Mouse (Mus musculus) neutrophil, adult 5-6 weeks (primary cell): Measurements from ENCODE around the gene Hsp90ab1. TPM values are rescaled to one million over a fixed set of nuclear protein-coding genes. Genes with fewer than 3 reads are reported as not detected.

Source experiments
- ATAC-seq: fragments of 151-379, 151-347 bp; 2 replicates; pipeline ENCODE4 v1.8.0; 2017; ENCODE audit warnings: mild to moderate bottlenecking, moderate TSS enrichment; ENCODE audit not compliant: insufficient number of reproducible peaks, poor library complexity, low FRiP score, severe bottlenecking; ENCODE audit errors: extremely low read depth
- total RNA-seq: library from RNA; stranded (forward); fragments of 200-1000 nt; gene quantifications from 2 replicates; pipeline ENCODE4 v1.2.3, GENCODE M21; 2017

Gene Hsp90ab1
- total RNA-seq, 1 experiment from 2014 or later = 559 TPM

DNA sequence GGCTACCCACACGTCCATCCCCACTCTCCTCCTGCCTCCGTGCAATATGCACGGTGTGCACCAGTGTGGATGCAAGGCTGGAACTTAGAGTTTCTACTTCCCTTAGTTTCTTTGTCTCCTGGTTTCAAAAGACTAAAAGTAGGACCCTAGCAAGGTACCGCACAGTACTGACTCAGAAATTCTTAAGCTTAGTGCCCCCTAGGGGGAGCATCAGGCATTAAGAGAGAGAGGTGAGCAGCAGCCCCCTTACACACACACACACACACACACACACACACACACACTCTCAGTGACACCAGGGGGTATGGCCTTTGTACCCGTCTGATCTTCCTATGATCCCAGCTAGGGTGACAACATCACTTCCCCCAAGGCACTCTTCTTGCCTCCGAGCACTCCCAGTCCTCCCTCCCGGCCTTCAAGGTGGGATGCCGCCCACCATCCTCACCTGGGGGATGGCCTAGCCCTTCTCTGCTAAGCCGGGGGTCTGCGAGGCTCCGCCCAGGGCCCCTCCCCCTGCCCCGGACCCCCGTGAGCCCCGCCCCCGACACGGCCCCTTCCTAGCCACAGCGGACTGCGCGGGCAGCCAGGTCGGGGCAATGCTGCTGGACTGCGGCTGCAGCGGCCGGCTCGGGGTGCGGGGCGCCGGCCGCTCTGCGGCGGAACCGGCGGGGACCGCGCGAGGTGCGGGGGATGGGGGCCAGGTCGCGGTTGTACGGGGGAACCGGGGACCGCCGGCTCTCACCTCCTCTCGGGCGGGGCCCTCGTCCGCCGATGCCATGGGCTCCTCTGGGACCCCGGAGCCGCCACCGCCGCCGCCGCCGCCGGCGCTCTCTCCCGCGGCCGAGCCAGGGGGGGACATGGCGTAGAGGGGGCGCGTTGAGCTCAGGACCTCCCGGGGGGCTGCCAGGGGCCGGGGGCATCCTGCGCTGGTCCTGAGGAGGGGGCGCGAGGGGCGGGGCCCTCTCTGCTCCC is 24.2 kb downstream of the Hsp90ab1 start:
- no peak for ATAC-seq

DNA sequence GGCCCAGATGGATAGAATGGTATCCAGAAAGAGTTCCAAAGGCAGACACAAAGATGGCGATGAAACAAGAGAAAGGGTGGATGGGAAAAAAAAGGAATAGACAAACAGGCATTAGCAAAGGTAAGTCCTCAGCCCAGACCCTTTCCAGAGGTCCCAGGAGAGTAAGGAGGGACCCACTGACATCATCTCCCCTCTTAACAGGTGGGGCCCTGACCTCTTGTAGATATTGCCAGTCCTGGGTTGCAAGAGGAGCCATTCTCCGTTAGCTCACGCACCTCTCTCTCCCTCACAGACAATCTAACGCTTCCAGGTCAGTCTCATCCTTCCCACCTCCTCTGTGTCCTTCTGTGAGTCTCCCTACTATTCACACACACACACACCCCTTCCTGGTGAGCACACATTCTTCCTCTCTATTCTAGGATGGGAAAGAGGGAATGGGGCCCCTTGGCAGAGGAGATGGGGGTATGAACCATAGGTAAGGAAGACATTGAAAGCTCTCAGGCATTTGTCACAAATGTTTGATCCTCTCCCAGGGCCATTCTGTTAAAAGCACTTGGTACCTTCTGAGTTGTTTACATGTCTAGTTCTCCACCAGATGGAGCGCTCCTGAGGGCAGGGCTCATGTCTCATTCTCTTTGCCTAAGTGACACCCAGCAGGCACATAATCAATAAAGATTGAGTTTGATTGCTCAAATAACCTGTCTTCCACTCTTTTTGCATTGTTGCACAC is 25.4 kb downstream of the Hsp90ab1 start:
- ATAC-seq = no peak

DNA sequence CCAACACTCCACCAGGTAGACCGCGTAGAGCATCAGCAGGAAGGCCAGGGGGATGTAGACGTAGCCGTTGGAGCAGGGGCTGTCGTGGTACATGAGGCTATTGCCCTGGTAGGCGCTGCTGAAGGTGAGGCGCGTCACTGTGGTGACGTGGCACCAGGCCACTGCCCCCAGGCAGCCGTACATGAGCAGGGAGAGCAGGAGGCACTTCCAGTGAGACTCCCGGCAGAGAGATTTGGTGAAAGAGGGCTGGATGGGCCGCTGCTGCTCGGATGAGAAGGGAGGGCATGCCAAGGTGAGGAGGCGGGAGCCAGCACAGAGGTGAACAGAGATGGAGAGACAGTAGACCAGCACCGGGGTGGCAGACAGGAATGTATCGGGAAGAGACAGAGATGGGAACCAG is 26.1 kb downstream of the Hsp90ab1 start:
- no peak for ATAC-seq

DNA sequence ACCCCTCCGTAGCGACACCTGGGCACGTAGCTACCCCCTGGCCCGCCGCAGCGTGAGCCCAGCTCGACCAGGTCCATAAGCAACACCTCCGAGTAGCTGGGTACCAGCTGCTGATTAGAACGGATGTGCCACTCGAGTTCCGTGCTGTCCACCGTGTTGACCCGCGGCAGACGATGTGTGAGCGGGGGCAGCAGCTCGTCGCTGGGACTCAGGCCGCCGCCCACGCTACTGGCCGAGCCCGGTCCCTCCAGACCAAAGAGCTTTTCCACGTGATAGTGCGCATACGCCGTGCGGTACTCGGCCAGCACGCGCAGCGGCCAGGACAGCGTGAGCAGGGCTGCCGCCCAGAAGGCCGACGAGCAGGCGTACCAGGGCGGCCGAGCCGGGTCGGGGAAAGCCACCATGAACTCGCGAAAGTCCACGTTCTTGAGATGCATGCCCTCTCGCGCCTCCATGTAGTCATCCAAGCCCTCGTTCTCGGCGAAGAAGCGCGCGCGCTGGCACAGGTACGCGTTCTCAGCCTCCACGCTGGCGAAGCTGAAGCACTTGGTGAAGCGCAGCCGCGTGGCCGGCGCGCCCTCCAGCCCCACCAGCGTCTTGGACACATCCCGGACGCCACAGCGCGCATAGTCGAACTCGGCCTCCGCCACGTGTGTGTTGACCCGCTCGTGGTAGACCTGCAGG is 27.7 kb downstream of the Hsp90ab1 start:
- ATAC-seq = no peak

DNA sequence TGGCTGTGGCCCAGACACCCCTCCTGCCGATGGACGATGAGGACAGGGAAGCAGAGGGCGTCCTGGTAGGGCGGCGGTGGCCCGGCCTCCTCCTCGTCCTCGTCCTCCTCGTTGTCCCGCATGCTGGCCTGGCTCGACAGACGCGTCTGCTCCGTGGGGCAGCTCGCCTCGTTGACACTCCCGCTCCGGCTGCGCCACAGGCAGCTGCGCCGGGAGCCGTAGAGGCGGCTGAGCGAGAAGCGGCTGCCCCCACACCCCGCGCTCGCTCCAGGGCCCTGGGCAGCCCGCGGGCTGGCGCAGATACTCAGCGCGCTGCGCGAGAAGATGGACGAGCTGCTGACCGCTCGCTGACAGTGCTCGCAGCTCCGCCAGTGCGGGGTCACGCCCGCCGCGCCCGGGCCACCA is 28.2 kb downstream of the Hsp90ab1 start:
- ATAC-seq = no peak

DNA sequence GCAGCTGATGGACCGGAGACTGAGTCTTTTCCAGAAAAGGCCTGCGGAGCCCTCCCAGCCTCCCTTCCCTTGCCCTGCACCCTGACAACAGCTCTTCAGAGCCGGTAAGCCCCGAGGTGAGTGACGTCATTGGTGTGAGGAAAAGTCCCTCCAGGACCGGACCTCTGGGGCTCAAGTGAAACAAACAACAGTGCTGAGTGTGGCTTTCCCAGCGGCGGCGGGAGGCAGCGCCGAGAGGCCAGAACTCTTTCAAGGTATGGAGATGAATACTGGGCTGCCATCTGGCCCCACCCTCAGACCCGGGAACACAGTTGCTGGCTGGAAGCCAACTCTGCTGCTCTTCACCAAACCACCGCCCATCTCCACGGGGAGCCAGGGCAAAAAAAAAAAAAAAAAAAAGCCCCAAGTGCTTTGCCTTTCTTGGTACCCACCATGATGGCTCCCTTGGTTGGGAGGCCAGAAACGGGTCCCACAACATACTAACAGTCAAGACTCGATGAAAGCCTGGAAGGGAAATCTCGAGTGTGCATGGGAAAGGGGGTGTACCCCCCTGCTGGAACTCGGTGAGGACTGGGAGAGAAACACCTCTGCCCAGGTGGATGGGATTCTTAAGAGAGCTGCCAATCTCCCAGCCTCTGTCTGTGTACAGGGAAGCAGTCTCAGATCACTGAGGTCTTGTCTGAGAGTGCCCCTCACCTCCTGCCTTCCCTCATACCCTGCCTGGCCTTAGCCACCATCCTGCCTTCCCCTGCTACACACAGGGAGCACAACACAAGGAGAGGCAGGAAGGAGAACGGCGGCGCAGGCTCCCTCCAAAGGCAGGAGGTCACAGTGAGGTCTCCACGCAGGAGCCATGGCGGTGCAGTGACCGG is 28.8 kb downstream of the Hsp90ab1 start:
- no peak for ATAC-seq

DNA sequence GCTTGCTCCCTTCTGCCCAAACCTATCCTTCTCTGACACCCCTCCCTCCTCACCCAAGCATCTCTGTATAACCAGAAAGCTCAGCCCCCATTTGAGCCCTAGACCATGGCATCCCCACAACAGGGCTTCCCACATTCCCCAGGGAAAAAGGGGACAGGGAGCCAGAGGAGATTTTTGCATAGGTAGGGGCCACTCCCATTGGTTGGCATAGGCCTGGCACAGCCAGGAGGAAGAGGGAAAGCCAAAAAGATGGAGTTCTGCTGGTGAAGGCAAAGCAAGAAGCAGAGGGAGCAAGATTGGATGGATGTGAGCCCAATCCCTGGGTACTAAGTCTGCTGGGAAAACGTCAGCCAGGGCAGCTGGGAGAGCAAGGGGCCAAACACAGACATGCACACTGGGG is 30.0 kb downstream of the Hsp90ab1 start:
- no peak for ATAC-seq

DNA sequence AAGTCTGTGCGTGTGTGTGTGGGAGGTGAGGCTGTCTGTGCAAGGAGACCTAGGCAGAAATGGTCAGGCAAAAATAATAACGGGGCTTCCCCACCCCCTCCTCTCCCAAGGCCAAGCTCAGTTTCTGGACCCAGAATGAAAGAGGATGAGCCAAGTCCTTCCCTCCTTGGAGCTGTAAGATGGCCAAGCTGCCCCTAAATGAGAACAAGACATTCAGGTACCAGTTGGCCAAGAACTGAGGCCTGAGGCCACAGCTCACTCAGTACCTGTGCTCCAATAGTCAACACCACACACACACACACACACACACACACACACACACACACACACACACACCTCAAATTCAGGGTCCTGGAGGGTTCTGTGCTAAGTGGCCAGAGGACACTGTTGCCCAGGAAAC is 30.4 kb downstream of the Hsp90ab1 start:
- no peak for ATAC-seq

DNA sequence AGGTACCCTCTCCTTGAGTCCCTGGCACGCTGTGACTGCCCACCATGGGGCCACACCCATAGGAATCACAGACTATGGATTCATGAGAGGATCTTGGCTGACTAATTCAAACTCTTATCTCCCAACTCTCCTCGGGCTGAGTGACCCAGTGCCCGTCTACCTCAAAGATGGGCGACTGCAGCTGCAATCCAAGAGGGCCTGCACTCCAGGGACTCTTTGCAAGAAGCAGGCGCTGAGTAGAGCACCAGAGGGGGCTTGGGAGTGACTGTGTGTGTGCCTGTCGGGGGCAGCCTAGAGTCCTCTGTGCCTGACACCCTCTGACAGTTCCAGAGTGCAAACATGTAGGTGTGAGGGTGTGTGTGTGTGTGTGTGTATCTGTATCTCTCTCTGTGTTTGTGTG is 30.9 kb downstream of the Hsp90ab1 start:
- no peak for ATAC-seq

DNA sequence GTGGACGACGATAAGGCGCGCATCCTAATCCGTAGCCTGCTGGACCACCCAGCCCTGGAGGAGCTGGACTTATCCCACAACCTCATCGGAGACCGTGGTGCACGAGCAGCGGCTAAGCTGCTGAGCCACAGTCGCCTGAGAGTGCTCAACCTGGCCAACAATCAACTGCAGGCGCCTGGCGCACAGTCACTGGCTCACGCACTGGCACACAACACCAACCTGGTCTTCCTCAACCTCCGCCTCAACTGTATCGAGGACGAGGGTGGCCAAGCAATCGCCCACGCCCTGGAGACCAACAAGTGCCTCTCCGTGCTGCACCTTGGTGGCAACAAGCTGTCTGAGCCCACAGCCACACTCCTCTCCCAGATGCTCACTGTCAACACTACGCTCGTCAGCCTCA is 33.4 kb downstream of the Hsp90ab1 start:
- no peak for ATAC-seq

DNA sequence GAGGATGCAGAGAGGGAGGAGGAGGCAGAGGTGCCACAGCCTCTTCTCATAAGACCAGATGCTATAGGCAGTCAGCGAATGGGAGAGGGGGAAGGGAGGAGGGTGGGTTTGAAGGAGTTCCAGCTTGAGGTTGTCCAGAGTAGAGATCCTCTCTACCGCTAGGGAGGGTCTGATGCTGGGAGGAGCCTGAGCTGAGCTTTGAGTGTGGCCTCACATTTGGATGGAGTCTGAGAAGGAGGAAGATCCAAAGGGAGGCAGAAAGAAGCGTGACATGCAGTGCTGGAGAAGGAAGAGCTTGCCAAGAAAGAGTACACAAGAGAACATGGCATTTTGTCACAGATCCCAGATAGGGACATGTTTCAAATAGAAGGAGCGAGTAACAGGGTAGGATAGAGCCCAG is 34.7 kb downstream of the Hsp90ab1 start:
- ATAC-seq = no peak

DNA sequence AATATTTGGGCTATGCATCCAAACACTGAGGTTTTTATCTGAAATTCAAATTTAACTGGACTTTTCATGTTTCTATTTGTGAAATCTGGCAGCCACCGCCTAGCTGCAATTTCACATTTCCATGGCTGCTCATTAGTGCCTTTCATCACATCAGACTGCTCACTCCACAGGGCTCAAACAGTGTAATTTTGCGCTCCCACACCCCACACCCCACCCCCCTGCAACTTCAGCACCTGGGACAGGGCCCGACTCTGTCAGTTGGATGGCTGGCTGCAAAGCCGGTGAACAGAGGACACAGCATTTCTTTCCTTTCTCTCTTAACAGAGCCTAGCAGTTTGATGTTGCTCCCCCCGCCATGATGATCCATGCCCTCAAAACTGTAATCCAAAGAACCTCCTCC is 36.8 kb downstream of the Hsp90ab1 start:
- ATAC-seq = no peak

DNA sequence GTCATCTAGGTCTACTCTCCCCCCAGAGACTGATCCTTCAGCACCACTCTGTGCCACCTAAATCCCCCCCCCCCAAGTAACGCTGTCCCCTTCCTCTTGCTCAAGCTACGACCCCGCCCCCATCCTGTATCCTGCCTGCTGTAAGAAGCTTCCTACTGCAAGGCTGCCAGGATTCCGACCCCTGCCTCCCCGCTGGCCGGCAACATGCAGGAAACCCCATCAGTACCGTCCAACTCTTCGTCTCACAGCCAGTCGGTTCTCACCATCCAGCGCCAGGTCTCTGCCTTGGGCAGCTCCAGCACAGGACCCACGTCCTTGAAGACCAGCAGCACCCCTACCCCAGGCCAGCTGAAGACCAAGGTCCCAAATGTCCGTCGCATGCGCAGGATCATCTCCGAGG is 40.2 kb downstream of the Hsp90ab1 start:
- ATAC-seq = no peak

DNA sequence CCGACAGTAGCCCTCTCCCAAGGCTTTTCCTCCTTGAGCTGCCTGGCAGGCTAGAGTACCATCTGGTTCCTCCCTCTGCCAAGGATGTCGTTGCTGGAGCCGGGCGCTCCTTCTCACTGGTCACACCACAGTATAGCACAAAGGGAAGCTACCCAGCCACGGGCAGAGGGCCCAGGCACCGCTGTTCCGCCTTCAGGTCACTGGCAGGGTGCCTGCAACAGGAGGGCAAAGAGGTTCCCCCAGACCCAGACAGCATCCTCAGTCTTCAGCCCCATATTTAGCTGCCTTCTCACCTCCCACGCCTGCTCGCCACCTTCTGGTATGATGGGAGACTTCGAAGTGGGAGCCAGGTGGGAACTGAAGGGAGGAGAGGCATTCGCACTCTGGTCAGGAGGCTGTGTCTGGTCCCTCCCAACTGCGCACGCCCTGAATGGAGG is 42.7 kb downstream of the Hsp90ab1 start:
- no peak for ATAC-seq

DNA sequence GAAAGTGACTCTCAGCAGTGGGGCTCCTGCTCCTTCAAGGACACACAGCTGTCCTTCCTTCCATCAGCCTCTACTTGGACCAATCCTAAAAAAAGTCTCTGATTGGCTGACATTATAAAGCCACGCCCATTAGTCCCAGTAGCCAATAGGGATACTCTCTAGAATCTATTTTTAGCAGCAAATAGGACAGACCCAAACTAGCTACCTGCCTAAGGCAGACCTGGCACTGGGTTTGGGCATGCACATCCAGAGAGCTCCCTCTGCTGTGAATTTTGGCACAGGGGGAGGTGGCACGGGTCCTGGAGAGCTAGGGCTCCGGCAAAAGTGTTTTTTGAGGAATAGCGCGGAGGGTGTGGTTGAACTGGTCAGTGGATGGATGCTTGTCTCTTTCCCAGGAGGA is 46.5 kb downstream of the Hsp90ab1 start:
- no peak for ATAC-seq

DNA sequence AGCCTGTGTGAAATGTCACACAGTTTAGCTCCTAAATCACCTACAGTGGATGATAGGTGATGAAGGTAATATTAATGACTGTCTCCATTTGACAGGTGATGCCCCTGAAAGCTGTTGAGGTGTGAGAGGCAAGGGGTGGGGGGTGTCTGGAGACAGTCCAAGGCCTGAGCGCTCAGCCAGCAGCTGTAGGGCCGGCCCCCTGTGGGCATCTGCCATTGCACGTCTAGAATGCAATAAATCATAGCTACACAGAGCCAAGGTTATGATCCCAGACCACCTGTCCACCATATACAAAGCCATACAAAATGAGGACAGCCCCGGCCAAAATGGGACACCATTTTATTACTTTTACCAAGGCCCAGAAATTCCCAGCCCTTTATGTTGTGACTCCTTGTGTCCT is 48.1 kb downstream of the Hsp90ab1 start:
- no peak for ATAC-seq

DNA sequence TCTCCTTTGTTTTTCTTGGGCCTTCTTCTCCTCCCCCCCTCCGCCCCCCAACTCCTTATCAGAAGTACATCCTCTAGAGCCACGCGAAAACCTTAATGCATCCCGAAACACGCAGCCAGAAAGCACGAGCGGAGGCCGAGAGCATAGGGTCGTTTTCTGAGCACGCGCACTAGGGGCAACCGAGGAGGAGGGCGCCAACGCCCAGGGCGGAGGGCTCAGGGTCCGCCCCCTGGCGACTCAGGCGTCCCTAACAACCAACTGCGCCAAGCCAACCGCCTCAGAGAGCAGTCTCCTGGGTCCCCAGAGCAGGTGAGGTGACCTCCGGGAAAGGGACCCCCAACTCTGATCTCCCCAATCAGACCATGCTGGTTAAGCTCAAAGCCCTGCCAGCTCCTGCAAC is 49.8 kb downstream of the Hsp90ab1 start, which contains the start of gene Tcte1:
Gene Tcte1, plus strand, starts transcription at position 172 of the 400 bp plus-strand sequence.
- ATAC-seq = no peak

DNA sequence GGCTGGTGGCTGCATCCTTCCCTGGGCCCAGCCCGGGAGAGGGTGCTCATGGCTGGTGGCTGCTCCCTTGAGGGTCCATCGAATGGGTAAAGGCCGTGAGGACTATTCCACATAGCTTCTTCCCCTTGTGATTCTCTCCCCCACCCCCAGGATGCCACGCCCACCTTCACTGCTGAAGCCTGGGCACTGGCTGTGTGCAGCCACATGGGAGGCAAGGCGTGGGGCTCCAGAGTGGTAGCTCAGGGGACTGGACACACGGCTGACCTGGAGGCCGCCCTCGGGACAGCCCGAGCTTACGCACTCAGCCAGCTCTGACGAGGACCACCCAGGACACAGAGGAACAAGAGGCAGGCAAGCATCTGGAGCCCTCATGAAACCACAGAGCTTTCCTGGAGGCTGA is 52.9 kb downstream of the Hsp90ab1 start:
- no peak for ATAC-seq
